Mouse (Mus musculus): Measurements from ENCODE around the gene Park7.

GRCm38 (mm10) chr4:150962231-150962630 is 48.0 kb upstream of the Park7 start:
- TF ChIP-seq POLR2A (IDR thresholded peaks at IDR 0.05; ENCODE audit: extremely low read depth, insufficient read depth, low read length) (no peak), CTCF (IDR thresholded peaks at IDR 0.05; ENCODE audit: extremely low read depth, insufficient read depth, low read length) (no peak)

All from cortical plate, adult 2 months (tissue).